Mouse (Mus musculus): ENCODE measurements around the gene Asic4. TPM values are rescaled to one million over a fixed set of nuclear protein-coding genes. Genes with fewer than 3 reads are reported as not detected.

The Asic4 gene
- total and polyA plus RNA-seq, 2 experiments from 2014 or later = 54.8 to 180 TPM

- ATAC-seq (ENCODE audit: low FRiP score) (no peak), DNase-seq (ENCODE audit: low spot score) (no peak)
- H3K4me1 ChIP-seq (ENCODE audit: insufficient read depth, low read length) = peaks cover 19% of the 10 kb centered on the region
- H3K4me3 ChIP-seq (ENCODE audit: low read depth, low read length) = no peak overlapping the region
- 11% methylated on average over 14 of the region's 14 CpGs for WGBS
- H3K27ac ChIP-seq (ENCODE audit: low read depth, low read length) = 0 out of 2 replicates have a peak overlapping the region, but pooled peaks have one; percentile 26
- H3K27me3 ChIP-seq (ENCODE audit: insufficient read depth, low read length) = no peaks in the 10 kb centered on the region
- TF ChIP-seq CTCF (IDR thresholded peaks at IDR 0.05) = peak; percentile 66
- H3K4me2 ChIP-seq (ENCODE audit: low read depth, low read length, poor library complexity, severe bottlenecking) = no peak overlapping the region
- no peaks in the 10 kb centered on the region for H3K36me3 ChIP-seq (ENCODE audit: insufficient read depth, low read length)
- no peak overlapping the region for H3K9ac ChIP-seq (replicated peaks; ENCODE audit: low read length, poor library complexity, severe bottlenecking)
- no peaks in the 10 kb centered on the region for H3K9me3 ChIP-seq (ENCODE audit: low read length)
Observed at GRCm38 (mm10) chr1:75456746-75457564, 6.7 kb downstream of the Asic4 start.

- no peak overlapping the region for H3K4me3 ChIP-seq (ENCODE audit: low read depth, low read length)
- 0 out of 2 replicates have a peak overlapping the region, but pooled peaks have one; percentile 24 for H3K9ac ChIP-seq (replicated peaks; ENCODE audit: low read length, poor library complexity, severe bottlenecking)
- H3K27ac ChIP-seq (ENCODE audit: low read depth, low read length) = 0 out of 2 replicates have a peak overlapping the region, but pooled peaks have one; percentile 69
- no peak for TF ChIP-seq CTCF (IDR thresholded peaks at IDR 0.05)
- no peaks in the 10 kb centered on the region for H3K9me3 ChIP-seq (ENCODE audit: low read length)
- peaks cover 19% of the 10 kb centered on the region for H3K4me1 ChIP-seq (ENCODE audit: insufficient read depth, low read length)
- no peaks in the 10 kb centered on the region for H3K36me3 ChIP-seq (ENCODE audit: insufficient read depth, low read length)
- WGBS = 5% methylated on average over 7 of the region's 10 CpGs
- no peaks in the 10 kb centered on the region for H3K27me3 ChIP-seq (ENCODE audit: insufficient read depth, low read length)
- H3K4me2 ChIP-seq (ENCODE audit: low read depth, low read length, poor library complexity, severe bottlenecking) = peak overlapping the region; percentile 47; the same call in 1 of the 2 replicates
- no peak for DNase-seq (ENCODE audit: low spot score)
- ATAC-seq (ENCODE audit: low FRiP score) = no peak
Observed at GRCm38 (mm10) chr1:75457710-75458024, 7.4 kb downstream of the Asic4 start.

GRCm38 (mm10) chr1:75458025-75458788 is 8.0 kb downstream of the Asic4 start:
- Histone ChIP-seq H3K4me1 (ENCODE audit: insufficient read depth, low read length) (peaks cover 19% of the 10 kb centered on the region), H3K4me2 (ENCODE audit: low read depth, low read length, poor library complexity, severe bottlenecking) (peak overlapping the region; percentile 47), H3K36me3 (ENCODE audit: insufficient read depth, low read length) (no peaks in the 10 kb centered on the region), H3K4me3 (ENCODE audit: low read depth, low read length) (peak overlapping the region; percentile 28), H3K27me3 (ENCODE audit: insufficient read depth, low read length) (no peaks in the 10 kb centered on the region), H3K9me3 (ENCODE audit: low read length) (no peaks in the 10 kb centered on the region), H3K9ac (replicated peaks; ENCODE audit: low read length, poor library complexity, severe bottlenecking) (0 out of 2 replicates have a peak overlapping the region, but pooled peaks have one; percentile 24), H3K27ac (ENCODE audit: low read depth, low read length) (peak overlapping the region; percentile 69)
- DNase-seq (ENCODE audit: low spot score) = peak; percentile 30
- 2% methylated on average over 40 of the region's 42 CpGs for WGBS
- peak; percentile 39; the same call in 1 of the 2 replicates for ATAC-seq (ENCODE audit: low FRiP score)
- TF ChIP-seq CTCF (IDR thresholded peaks at IDR 0.05) = 0 out of 2 replicates have a peak, but pooled peaks have one; percentile 8

GRCm38 (mm10) chr1:75458789-75459684 is 8.8 kb downstream of the Asic4 start:
- H3K9me3 ChIP-seq (ENCODE audit: low read length) = no peaks in the 10 kb centered on the region
- peak overlapping the region; percentile 28 for H3K4me3 ChIP-seq (ENCODE audit: low read depth, low read length)
- H3K27me3 ChIP-seq (ENCODE audit: insufficient read depth, low read length) = no peaks in the 10 kb centered on the region
- H3K9ac ChIP-seq (replicated peaks; ENCODE audit: low read length, poor library complexity, severe bottlenecking) = 0 out of 2 replicates have a peak overlapping the region, but pooled peaks have one; percentile 19
- 14% methylated on average over 23 of the region's 23 CpGs for WGBS
- peak overlapping the region; percentile 47 for H3K4me2 ChIP-seq (ENCODE audit: low read depth, low read length, poor library complexity, severe bottlenecking)
- peak overlapping the region; percentile 69 for H3K27ac ChIP-seq (ENCODE audit: low read depth, low read length)
- no peak for DNase-seq (ENCODE audit: low spot score)
- H3K4me1 ChIP-seq (ENCODE audit: insufficient read depth, low read length) = peaks cover 16% of the 10 kb centered on the region
- ATAC-seq (ENCODE audit: low FRiP score) = no peak
- no peaks in the 10 kb centered on the region for H3K36me3 ChIP-seq (ENCODE audit: insufficient read depth, low read length)
- no peak for TF ChIP-seq CTCF (IDR thresholded peaks at IDR 0.05)

GRCm38 (mm10) chr1:75460297-75460696 is 10.1 kb downstream of the Asic4 start:
- no peak for ATAC-seq (ENCODE audit: low FRiP score)
- H3K9ac ChIP-seq (replicated peaks; ENCODE audit: low read length, poor library complexity, severe bottlenecking) = no peak overlapping the region
- H3K4me2 ChIP-seq (ENCODE audit: low read depth, low read length, poor library complexity, severe bottlenecking) = no peak overlapping the region
- H3K27me3 ChIP-seq (ENCODE audit: insufficient read depth, low read length) = no peaks in the 10 kb centered on the region
- no peak for DNase-seq (ENCODE audit: low spot score)
- H3K27ac ChIP-seq (ENCODE audit: low read depth, low read length) = no peak overlapping the region
- H3K36me3 ChIP-seq (ENCODE audit: insufficient read depth, low read length) = no peaks in the 10 kb centered on the region
- H3K4me1 ChIP-seq (ENCODE audit: insufficient read depth, low read length) = peaks cover 16% of the 10 kb centered on the region
- no peak overlapping the region for H3K4me3 ChIP-seq (ENCODE audit: low read depth, low read length)
- no peaks in the 10 kb centered on the region for H3K9me3 ChIP-seq (ENCODE audit: low read length)
- no peak for TF ChIP-seq CTCF (IDR thresholded peaks at IDR 0.05)
- 56% methylated on average over 7 of the region's 7 CpGs for WGBS

All from midbrain, postnatal 0 days (tissue).